Mouse (Mus musculus) retina, postnatal 7 days (tissue): ENCODE measurements around the gene Kcnn1.

Experiments used
- DNase-seq: peaks from one replicate; pipeline ENCODE4 v3.0.0-alpha.2; 2012; ENCODE audit warnings: low read depth, low spot score

Gene Kcnn1

GRCm38 (mm10) chr8:70792700-70793099 is 70.4 kb downstream of the Kcnn1 start:
- DNase-seq = peak; percentile 81
